Mouse (Mus musculus): ENCODE data around the gene Trmt1l.

The Trmt1l gene

DNA sequence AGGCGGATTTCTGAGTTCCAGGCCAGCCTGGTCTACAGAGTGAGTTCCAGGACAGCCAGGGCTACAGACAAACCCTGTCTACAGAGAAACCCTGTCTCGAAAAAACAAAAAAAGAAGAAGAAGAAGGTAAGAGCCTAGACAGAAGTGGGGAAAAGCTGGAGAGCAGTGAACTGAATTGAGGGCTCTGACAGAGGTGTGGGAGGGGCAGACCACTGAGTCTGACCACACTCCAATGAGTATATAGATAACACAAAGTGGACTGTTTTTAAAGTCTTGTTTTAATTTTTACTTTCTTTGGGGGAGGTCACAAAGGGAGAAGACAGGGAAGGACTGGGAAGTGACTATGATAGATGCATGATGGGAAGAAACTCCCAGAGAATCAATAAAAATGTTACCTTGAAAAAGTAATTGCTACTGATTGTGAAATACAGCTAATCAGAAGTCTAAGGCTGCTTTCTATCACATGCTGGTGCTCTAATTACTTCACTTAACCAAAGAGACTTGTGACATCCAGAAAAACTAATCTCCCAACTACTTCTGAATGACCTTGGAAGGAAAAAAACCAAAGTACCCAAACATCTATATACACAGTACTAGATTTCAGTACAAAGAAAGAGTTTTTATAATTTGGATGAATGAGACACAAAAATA lies 67.4 kb downstream of the Trmt1l start:
- DNase-seq = no peak

DNA sequence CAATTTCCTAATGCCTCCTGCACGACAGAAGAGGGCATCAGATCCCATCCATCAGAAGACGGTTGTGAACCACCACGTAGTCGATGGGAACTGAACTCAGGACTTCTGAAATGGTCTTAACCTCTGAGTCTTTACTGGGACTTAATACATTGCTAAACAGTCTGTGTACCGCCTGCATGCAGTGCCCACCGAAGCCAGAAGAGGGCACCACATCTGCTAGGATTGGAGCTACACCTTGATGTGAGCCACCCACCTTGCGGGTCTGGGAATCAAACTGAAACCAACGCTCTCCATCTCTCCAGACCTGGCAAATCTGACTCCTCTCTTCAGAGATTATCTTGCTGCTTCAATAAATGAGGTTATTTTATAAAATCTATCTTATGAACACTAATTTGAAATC lies 68.7 kb downstream of the Trmt1l start:
- peak in 1 of 2 experiments; percentile 73 for DNase-seq

GRCm38 (mm10) chr1:151497942-151498341 lies 69.6 kb downstream of the Trmt1l start:
- no peak for DNase-seq

DNA sequence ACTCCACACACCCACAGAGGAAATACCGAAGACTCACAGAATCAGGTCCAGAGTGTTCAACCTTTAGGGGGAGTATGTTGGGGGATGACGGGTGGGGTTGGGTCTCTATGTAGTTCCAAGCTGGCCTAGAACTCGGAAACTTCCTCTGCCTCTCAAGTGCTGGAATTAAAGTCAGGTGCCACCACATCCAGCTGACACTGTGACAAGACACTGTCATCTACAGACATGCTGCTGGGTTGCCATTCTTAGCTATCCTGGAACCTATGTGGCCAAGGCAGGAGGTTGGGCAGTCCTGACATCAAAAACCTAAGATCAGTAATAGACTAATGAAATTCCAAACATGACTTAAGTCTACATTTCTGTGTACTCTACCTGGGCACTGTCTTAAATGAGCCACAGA lies 70.0 kb downstream of the Trmt1l start:
- no peak for DNase-seq

DNA sequence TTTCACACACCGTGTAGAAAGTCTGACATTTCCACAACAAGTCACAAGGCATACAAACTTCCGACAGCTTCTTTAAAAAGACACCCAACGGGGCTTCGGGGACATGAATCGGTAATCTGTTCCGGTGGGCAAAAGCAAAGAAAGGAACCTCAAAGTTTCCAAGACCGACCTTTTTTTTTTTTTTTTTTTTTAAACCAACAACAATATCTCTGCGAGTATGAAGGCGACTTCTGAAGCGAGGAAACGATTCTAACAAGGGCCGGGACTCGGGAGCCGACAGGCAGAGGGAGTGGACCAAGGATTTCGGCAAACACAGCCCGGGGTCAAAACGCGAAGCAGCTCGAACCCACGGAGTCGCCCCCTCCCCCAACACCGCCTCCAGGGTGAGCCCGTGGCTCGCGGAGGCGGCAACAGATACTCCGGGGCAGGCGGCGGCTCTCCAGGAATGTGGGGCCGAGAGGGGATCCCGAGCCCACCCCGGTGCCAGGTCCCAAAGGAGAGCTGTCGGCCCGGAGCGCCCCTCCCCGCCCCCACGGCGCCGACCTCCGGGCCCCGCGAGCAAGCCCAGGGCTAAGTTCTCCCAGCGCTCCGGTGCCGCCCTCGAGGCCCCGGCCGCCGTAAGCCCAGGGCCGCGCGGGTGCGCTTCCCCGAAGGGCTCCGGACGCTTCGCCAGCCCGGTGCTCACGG lies 71.6 kb downstream of the Trmt1l start:
- peak; percentile 29 to 78 for DNase-seq

GRCm38 (mm10) chr1:151500531-151501361 lies 72.4 kb downstream of the Trmt1l start, which contains the start of gene Rnf2:
Rnf2 (minus strand) TSS chr1:151500955.
- peak; percentile 93 to 97 for DNase-seq

Data from kidney, postnatal 36 days (tissue).